Mouse (Mus musculus): Measurements from ENCODE around the gene Ssh2.
A peak's percentile ranks its signal among the peaks of the same experiment; 100 is the strongest.
"Not testable (repeated sequence)": the region's sequence is repeated elsewhere in the genome, so short reads cannot be mapped to it uniquely, and the experiment has no call there.

Gene Ssh2

GRCm38 (mm10) chr11:77348142-77348741 is 132.2 kb downstream of the Ssh2 start:
- peak; percentile 95 for DNase-seq (ENCODE audit: low spot score)

- no peak for DNase-seq (ENCODE audit: low spot score)
Observed at GRCm38 (mm10) chr11:77348985-77349384, 132.9 kb downstream of the Ssh2 start.

- DNase-seq (ENCODE audit: low spot score), result no peak
Observed at GRCm38 (mm10) chr11:77349698-77350097, 133.6 kb downstream of the Ssh2 start.

GRCm38 (mm10) chr11:77355055-77355454 is 139.0 kb downstream of the Ssh2 start:
- DNase-seq (ENCODE audit: low spot score), result no peak

GRCm38 (mm10) chr11:77357839-77358238 is 141.8 kb downstream of the Ssh2 start:
- no peak for DNase-seq (ENCODE audit: low spot score)

- DNase-seq (ENCODE audit: low spot score), result no peak
Observed at GRCm38 (mm10) chr11:77363476-77363875, 147.4 kb downstream of the Ssh2 start.

- no peak for DNase-seq (ENCODE audit: low spot score)
Observed at GRCm38 (mm10) chr11:77364376-77364775, 148.3 kb downstream of the Ssh2 start.

- no peak for DNase-seq (ENCODE audit: low spot score)
Observed at GRCm38 (mm10) chr11:77365706-77366386, 149.8 kb downstream of the Ssh2 start.

- DNase-seq (ENCODE audit: low spot score), result no peak
Observed at GRCm38 (mm10) chr11:77367541-77368270, 151.6 kb downstream of the Ssh2 start.

GRCm38 (mm10) chr11:77369188-77369840 is 153.2 kb downstream of the Ssh2 start:
- no peak for DNase-seq (ENCODE audit: low spot score)

GRCm38 (mm10) chr11:77369841-77370191 is 153.7 kb downstream of the Ssh2 start:
- DNase-seq (ENCODE audit: low spot score), result no peak

- DNase-seq (ENCODE audit: low spot score), result no peak
Observed at GRCm38 (mm10) chr11:77371088-77371487, 155.0 kb downstream of the Ssh2 start.

- DNase-seq (ENCODE audit: low spot score), result no peak
Observed at GRCm38 (mm10) chr11:77371696-77372095, 155.6 kb downstream of the Ssh2 start.

GRCm38 (mm10) chr11:77372196-77372904 is 156.3 kb downstream of the Ssh2 start:
- no peak for DNase-seq (ENCODE audit: low spot score)

GRCm38 (mm10) chr11:77378622-77379021 is 162.5 kb downstream of the Ssh2 start:
- no peak for DNase-seq (ENCODE audit: low spot score)

GRCm38 (mm10) chr11:77381174-77381573 is 165.1 kb downstream of the Ssh2 start:
- DNase-seq (ENCODE audit: low spot score), result no peak

- no peak for DNase-seq (ENCODE audit: low spot score)
Observed at GRCm38 (mm10) chr11:77384151-77384550, 168.1 kb downstream of the Ssh2 start.

- DNase-seq (ENCODE audit: low spot score), result no peak
Observed at GRCm38 (mm10) chr11:77385706-77386690, 169.9 kb downstream of the Ssh2 start.

- not testable (repeated sequence) for DNase-seq (ENCODE audit: low spot score)
Observed at GRCm38 (mm10) chr11:77388197-77388596, 172.1 kb downstream of the Ssh2 start.

- DNase-seq (ENCODE audit: low spot score), result no peak
Observed at GRCm38 (mm10) chr11:77395539-77395938, 179.5 kb downstream of the Ssh2 start.

GRCm38 (mm10) chr11:77402508-77402907 is 186.4 kb downstream of the Ssh2 start:
- no peak for DNase-seq (ENCODE audit: low spot score)
